Mouse (Mus musculus) spleen, postnatal 36 days (tissue): Measurements from ENCODE around the gene Timm22.

Source experiments
- DNase-seq, 2 experiments: peaks; one replicate each; pipeline ENCODE4 v3.0.0; 2022; ENCODE audit warnings: low spot score in 2 of 2, mixed read lengths in 1 of 2

The Timm22 gene

GRCm38 (mm10) chr11:76429966-76430631 is 23.3 kb downstream of the Timm22 start:
- no peak for DNase-seq

DNA sequence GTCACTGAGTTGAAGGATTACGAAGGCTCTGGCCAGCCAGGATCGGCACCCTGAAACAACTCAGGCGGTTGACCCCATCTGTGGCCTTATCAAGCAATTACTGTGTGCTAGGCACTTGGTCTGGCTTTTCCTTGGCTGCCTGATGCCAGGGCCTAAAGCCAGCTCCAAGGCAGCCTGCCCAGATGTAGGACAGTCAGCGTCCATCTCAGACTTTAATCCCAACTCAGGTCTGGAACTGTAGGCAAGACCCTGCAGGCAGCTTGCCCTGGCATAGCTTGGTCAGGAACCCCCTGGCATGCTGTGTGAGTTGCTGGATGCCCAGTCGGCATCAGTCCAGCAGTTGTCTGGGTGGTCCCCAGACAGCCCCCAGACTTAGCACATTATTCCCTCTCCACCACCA is 29.3 kb downstream of the Timm22 start:
- DNase-seq = no peak

DNA sequence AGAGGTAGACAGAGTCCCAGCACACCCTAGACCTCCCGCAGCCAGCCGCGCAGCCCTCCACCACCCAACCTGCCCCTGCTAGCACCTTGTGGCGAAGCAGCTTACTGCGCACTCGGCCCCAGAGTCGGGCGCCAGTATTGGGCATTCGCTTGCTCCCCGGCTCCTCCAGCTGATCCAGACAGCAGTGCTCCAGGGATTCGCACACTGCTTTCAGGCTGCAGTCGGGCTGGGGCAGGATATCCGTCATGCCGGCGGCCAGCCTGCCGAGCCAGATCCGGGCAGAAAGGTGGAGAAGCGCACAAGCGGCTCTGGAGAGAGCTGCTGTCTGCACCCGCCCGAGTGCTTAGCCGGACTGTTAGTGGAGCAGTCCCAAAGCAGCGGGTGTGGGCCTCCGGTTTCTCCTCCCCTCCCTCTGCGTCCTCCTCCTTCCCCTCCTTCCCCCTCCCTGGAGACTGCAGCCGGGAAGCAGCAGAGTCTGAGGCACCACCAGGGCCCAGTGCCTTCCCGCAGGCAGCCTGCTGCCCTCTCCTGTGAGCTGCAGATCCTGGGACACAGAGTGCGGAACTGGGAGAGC is 30.2 kb downstream of the Timm22 start:
- DNase-seq = no peak

GRCm38 (mm10) chr11:76439666-76440065 is 32.9 kb downstream of the Timm22 start:
- no peak for DNase-seq

GRCm38 (mm10) chr11:76445459-76445858 is 38.7 kb downstream of the Timm22 start:
- DNase-seq = no peak

DNA sequence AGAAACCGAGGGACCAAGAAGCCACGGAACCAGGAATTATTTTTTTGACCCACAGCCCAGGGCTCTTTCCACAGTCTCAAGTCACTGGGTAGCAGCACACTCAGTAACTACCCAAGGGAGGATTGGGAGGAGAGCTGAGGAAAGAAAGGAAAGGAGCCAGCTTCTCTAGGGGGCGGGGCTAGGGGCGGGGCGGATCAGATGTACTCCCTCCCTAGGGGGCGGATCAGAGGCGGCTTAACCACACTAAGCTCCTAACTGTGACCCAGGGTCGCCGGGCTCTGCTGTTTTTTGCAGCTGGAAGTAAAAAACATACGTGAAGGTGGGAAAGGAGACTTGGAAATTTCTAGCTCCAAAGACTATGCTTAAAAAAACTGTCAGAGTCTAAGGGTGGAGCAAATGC is 39.5 kb downstream of the Timm22 start:
- no peak for DNase-seq

DNA sequence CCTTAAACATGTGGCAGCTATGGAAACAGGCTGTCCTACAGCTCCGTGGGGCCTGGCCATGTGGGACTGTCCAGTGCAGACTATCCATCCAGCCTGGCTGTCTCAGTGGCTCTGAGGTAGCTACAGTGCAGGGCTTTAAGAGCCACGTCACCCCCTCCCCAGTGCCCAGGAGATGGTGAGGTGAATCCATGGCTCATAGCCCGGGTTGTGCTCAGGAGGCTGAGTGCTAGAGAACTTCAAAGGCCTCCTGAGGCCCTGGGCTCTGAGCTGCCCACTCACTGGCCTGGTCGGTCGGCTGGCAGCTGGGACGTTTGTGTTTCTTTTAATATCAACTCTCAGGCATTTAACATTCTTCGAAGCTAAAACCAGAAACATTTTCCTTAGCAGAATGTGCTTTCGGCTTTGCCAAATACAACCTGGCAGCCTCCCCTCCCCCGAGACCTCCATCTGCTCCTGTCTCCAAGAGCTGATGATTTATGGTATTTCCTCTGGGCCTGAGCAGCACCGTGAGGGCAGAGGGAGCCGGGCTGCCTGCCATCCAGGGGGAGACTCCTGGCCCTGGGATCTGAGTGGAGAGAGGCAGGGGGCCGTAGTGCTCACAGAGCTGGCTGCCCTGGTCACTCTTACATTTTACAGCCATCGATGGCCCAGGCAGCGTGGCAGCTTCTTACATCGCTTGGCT is 42.9 kb downstream of the Timm22 start:
- no peak for DNase-seq

- DNase-seq = no peak
Observed at GRCm38 (mm10) chr11:76450202-76450561, 43.4 kb downstream of the Timm22 start.

DNA sequence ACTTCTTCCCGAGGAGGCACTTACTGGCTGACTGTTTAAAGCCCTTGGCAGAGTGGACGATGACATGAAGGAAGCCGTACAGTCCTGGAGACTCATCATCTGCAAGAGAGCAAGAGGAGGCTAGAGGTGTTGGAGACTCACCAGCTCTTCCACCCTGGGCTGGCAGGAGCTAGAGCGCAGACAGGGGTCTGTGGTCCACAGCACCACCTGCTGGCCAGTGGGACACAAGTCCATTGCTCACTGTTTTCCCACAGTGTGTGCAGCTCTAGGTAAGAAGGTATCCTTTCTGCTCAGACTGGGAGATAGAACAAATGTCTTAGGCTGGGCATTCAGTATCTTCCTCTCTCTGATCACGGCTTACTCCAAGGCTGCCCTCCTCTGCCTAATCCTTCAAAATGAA is 47.7 kb downstream of the Timm22 start:
- peak in 1 of 2 experiments; percentile 43 for DNase-seq

GRCm38 (mm10) chr11:76456233-76456632 is 49.5 kb downstream of the Timm22 start:
- peak; percentile 77 to 81 for DNase-seq

- DNase-seq = peak; percentile 48 to 52
Observed at GRCm38 (mm10) chr11:76456897-76457296, 50.1 kb downstream of the Timm22 start.

- peak; percentile 23 to 42 for DNase-seq
Observed at GRCm38 (mm10) chr11:76458730-76459129, 52.0 kb downstream of the Timm22 start.

DNA sequence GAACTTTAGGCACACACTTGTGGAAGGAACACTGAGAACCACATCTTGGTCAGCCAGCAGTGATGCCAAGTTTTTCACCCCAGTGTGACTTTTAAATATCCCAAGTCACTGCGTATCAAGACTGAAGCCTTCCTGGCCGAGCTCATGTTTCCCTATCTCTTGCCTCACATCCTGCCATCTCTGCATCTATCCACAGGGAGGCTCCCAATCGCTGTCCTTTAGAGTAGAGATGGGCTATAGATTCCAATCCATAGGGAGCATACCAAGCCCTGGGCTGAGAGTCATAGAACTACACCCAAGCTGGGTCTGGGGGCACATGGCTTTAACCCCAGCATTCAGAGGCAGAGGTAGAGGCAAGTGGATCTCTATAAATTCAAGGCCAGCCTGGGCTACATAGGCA is 52.7 kb downstream of the Timm22 start:
- no peak for DNase-seq

GRCm38 (mm10) chr11:76461201-76461600 is 54.4 kb downstream of the Timm22 start:
- DNase-seq = no peak

DNA sequence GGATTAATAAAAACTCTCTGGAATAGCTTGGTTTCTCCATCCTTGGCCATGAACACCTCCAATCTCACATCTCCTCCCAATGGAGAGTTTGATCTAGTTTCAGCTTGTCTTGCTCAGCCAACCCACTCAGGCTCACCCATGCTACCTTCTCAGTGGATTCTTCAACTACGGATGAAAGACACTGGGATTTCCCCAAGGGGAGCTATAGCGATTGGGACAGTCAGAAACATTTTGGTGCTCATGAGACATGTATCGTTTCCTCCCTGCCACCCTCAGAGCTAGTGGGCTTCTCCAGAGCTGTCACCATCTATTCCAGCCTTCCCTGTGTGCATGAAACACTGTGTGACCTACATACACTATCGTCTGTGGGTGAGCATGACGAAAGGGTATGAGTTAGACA is 54.9 kb downstream of the Timm22 start:
- DNase-seq = no peak

DNA sequence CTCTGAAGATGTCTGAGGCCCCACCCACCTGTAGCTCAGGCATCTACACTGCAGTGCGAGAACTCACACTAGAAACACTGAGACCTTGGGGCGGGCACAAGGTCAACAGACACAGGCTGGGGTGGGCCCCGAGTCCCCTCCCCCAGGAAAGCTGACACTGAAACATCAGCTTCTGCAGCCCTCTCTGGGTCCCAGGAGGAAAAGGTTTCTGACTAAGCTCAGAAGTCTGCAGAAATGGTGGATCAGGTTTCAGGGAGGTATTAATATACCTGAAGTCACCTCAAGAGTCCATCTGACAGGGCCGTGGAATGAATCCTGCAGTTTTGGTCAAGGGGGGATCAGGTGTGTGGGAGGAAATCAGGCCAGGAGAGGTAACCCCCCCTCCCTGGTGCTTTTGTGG is 59.1 kb downstream of the Timm22 start:
- DNase-seq = no peak
